In genomic region chr12:107183283-107183682, GRCm38 (mm10) we compare ENCODE assay signal across 9 mouse cellular contexts.
A peak's percentile ranks its signal among the peaks of the same experiment; 100 is the strongest.
DNase-seq lines count a peak whose midpoint lies in the region; ATAC-seq and TF ChIP-seq lines count a peak whose summit lies in the region.
"Had no signal": no experiment of that assay in that cellular context is flagged by ENCODE, and none has a peak within 500 bp of the region (broad histone marks: within the 10 kb centered on the region; RNA-seq: fewer than 3 reads in every experiment).

No protein-coding gene starts in this region.

- no peaks in the 10 kb centered on the region for H3K36me3 ChIP-seq in hindbrain, embryonic 11.5 days (ENCODE audit: control insufficient read depth, insufficient read depth, low read length)
- H3K36me3 ChIP-seq in hindbrain, postnatal 0 days (ENCODE audit: insufficient read depth, low read length): no peaks in the 10 kb centered on the region
- no peaks in the 10 kb centered on the region for H3K36me3 ChIP-seq in limb, embryonic 10.5 days
- H3K36me3 ChIP-seq: lung, embryonic 15.5 days had no signal

- no peak overlapping the region for H3K4me3 ChIP-seq in hindbrain, embryonic 11.5 days (ENCODE audit: low read depth, low read length)
- H3K4me3 ChIP-seq in hindbrain, postnatal 0 days (ENCODE audit: low read length): no peak overlapping the region
- no peak overlapping the region for H3K4me3 ChIP-seq in limb, embryonic 10.5 days
- H3K4me3 ChIP-seq: lung, embryonic 15.5 days had no signal

- no peak overlapping the region for H3K27ac ChIP-seq in hindbrain, embryonic 11.5 days (ENCODE audit: low read depth, low read length)
- H3K27ac ChIP-seq in hindbrain, postnatal 0 days: no peak overlapping the region
- 0 out of 2 replicates have a peak overlapping the region, but pooled peaks have one; percentile 19 for H3K27ac ChIP-seq in limb, embryonic 10.5 days
- H3K27ac ChIP-seq: lung, embryonic 15.5 days had no signal

- H3K4me1 ChIP-seq in hindbrain, embryonic 11.5 days (replicated peaks; ENCODE audit: control insufficient read depth, insufficient read depth, low read length): no peaks in the 10 kb centered on the region
- H3K4me1 ChIP-seq in hindbrain, postnatal 0 days (ENCODE audit: insufficient read depth, low read length): no peaks in the 10 kb centered on the region
- H3K4me1 ChIP-seq in limb, embryonic 10.5 days: peaks cover 7% of the 10 kb centered on the region; the same call in 1 of the 2 replicates
- H3K4me1 ChIP-seq: lung, embryonic 15.5 days had no signal

- 43% methylated on average over 9 of the region's 9 CpGs for WGBS in hindbrain, embryonic 11.5 days
- WGBS in hindbrain, postnatal 0 days: 54% methylated on average over 9 of the region's 9 CpGs
- WGBS in limb, embryonic 10.5 days: 61% methylated on average over 9 of the region's 9 CpGs

- no peaks in the 10 kb centered on the region for H3K27me3 ChIP-seq in hindbrain, embryonic 11.5 days (ENCODE audit: control insufficient read depth, insufficient read depth, low read length)
- H3K27me3 ChIP-seq in hindbrain, postnatal 0 days (ENCODE audit: insufficient read depth, low read length): no peaks in the 10 kb centered on the region
- peaks cover 12% of the 10 kb centered on the region; the same call in 1 of the 2 replicates for H3K27me3 ChIP-seq in limb, embryonic 10.5 days (ENCODE audit: low read depth, poor library complexity, severe bottlenecking)
- H3K27me3 ChIP-seq: lung, embryonic 15.5 days had no signal

- no peak for TF ChIP-seq CTCF in hindbrain, postnatal 0 days (IDR thresholded peaks at IDR 0.05; ENCODE audit: low read depth)

- H3K4me2 ChIP-seq in hindbrain, embryonic 11.5 days (replicated peaks; ENCODE audit: low read depth, low read length): peak overlapping the region; percentile 7; the same call in 1 of the 2 replicates
- no peak overlapping the region for H3K4me2 ChIP-seq in hindbrain, postnatal 0 days (ENCODE audit: low read depth, low read length)
- H3K4me2 ChIP-seq: lung, embryonic 15.5 days had no signal

- no peak for DNase-seq in hindbrain, embryonic 11.5 days (ENCODE audit: low spot score)
- no peak for DNase-seq in hindbrain, postnatal 0 days (ENCODE audit: low spot score)
- DNase-seq in spleen, postnatal 36 days (ENCODE audit: low spot score in 2 of 2): peak; percentile 34 to 36
- no peak for DNase-seq in spleen, postnatal 4 days (ENCODE audit: low spot score in 2 of 2)
- no peak for DNase-seq in limb, embryonic 10.5 days (ENCODE audit: low spot score)
- DNase-seq in yolk sac, embryonic 10.5 days (ENCODE audit: low spot score): no peak
- DNase-seq in adrenal gland, postnatal 36 days: no peak
- no peak for DNase-seq in kidney, postnatal 10 days

- no peaks in the 10 kb centered on the region for H3K9me3 ChIP-seq in hindbrain, embryonic 11.5 days (ENCODE audit: control insufficient read depth, low read length)
- no peaks in the 10 kb centered on the region for H3K9me3 ChIP-seq in hindbrain, postnatal 0 days (ENCODE audit: low read length)
- H3K9me3 ChIP-seq in limb, embryonic 10.5 days (replicated peaks): no peaks in the 10 kb centered on the region
- H3K9me3 ChIP-seq: lung, embryonic 15.5 days had no signal

- peak; percentile 57; the same call in 1 of the 2 replicates for ATAC-seq in hindbrain, embryonic 11.5 days (ENCODE audit: low FRiP score)
- no peak; the same call in 1 of the 2 replicates for ATAC-seq in hindbrain, postnatal 0 days

- H3K9ac ChIP-seq in hindbrain, embryonic 11.5 days (ENCODE audit: low read depth, low read length): no peak overlapping the region
- H3K9ac ChIP-seq in hindbrain, postnatal 0 days (replicated peaks; ENCODE audit: low read length): no peak overlapping the region
- H3K9ac ChIP-seq: lung, embryonic 15.5 days had no signal

Comparison
In these comparisons a context has a peak if more than half of its experiments do, and no peak if none do; other contexts are left out.
1. DNase-seq: peak in spleen, postnatal 36 days (2 of 2); none in hindbrain, embryonic 11.5 days (single experiment), hindbrain, postnatal 0 days (single experiment), spleen, postnatal 4 days (0 of 2), limb, embryonic 10.5 days (single experiment), yolk sac, embryonic 10.5 days (single experiment), adrenal gland, postnatal 36 days (0 of 2) and kidney, postnatal 10 days (single experiment).